Mouse (Mus musculus): ENCODE results near the gene BC025920.

- TF ChIP-seq USF1 (IDR thresholded peaks at IDR 0.05; ENCODE audit: low read depth), result no peak
- no peak for TF ChIP-seq CEBPB (IDR thresholded peaks at IDR 0.05; ENCODE audit: low read depth)
- no peak for TF ChIP-seq CTCF (IDR thresholded peaks at IDR 0.05; ENCODE audit: control insufficient read depth, insufficient read depth, insufficient read length)
- no peak for TF ChIP-seq MAX (IDR thresholded peaks at IDR 0.05)
Measured at GRCm38 (mm10) chr10:81600096-81600495, 6.0 kb upstream of the BC025920 start.
